Mouse (Mus musculus) neutrophil, adult 59 days (primary cell): ENCODE results near the gene Eif4b. TPM values are rescaled to one million over a fixed set of nuclear protein-coding genes. Genes with fewer than 3 reads are reported as not detected.

Source experiments
- total RNA-seq, 2 experiments: library from RNA; stranded (reverse); gene quantifications; 1 replicate in 1 of 2; 2 replicates in 1 of 2; pipeline ENCODE4 v1.2.4; 2023

The Eif4b gene
- total RNA-seq: 100 to 1,000 TPM; 127 to 136 TPM

DNA sequence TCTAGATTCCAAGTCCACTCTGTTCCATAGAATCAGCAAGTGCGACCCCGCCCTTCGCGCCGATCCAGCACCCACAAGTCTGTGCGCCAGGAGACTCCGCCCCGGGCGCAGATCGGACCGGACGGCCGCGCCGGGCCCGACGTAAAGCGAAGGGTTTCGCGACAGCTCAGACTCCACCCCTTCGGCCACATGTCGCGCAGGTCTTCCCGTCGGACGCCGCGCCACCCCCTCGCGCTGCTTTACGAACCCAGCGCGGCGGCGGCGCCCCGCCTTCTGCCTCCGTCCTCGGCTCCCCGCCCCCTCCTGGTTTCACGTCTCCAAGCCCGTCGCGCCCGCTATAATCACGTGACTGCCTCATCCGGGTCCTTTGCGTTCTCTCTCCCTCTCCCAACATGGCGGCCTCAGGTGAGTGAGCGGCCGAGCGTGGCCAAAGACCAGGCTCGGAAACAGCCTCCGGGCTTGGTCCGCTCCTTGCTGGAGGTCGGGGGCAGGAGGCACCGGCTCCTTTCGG is at the start of gene Eif4b:
Gene Eif4b (plus strand): TSS at position 215 of the 511 bp plus-strand sequence.

DNA sequence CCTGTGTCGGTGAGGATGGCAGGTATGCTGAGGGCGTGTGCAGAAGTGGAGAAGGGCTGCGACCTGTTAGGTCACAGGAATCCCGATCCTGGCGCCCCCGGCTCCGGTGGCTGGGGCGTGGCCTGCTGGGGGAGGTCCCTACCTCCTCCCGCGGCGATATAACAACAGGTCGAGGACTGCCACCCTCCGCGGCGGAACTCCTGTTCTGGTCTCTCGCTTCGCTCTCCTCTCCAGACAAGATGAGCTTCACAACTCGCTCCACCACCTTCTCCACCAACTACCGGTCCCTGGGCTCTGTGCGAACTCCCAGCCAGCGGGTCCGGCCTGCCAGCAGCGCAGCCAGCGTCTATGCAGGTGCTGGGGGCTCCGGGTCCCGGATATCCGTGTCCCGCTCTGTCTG is 45.5 kb upstream of the Eif4b start, which contains the start of gene Krt18:
Gene Krt18 (plus strand): TSS at position 141 of the 400 bp plus-strand sequence.

DNA sequence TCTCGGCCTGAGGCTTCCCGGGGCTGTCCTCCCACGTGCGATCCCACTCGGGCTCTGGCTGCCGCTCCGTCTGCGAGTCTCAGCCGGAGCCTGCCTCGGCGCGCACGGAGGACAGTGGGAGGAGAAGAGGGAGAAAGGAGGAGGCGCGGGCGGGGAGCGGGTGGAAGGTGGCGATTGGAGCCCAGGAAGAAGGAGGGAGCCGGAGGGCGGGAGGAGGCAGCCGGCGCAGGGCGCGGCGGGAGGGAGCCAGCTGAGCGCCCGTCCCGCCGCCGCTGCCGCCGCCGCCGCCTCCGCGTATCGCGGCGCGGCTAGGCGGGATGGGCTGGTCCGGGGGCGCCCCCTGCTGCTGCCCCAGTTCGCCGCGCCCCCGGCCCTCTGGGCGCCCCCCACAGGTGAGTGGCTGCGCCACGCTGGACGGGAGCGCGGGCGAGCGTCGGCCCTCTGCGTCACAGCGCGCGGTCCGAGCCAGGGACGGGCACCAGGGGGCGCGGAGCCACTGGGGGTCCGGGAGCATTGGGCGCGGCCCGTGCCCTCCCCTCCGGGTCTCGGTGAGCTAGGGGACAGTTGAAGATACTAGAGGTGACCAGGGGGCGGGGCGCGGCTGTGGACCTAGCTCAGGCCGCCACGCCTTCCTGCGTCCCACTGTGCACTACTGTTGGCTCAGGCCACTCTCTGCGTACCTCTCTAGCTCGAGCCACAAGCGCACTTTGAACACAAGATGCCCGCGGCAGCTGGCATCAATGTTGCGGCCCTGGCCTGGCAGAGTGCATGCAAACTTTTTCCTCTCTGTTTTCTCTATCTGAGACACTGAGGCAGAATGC is 26.8 kb downstream of the Eif4b start, which contains the start of gene Tns2:
Gene Tns2 (plus strand): TSS at position 253 of the 821 bp plus-strand sequence.

GRCm38 (mm10) chr15:102136129-102136758 is 62.7 kb downstream of the Eif4b start, which contains the start of gene Spryd3:
TSS of gene Spryd3 (minus strand) at chr15:102136234.

DNA sequence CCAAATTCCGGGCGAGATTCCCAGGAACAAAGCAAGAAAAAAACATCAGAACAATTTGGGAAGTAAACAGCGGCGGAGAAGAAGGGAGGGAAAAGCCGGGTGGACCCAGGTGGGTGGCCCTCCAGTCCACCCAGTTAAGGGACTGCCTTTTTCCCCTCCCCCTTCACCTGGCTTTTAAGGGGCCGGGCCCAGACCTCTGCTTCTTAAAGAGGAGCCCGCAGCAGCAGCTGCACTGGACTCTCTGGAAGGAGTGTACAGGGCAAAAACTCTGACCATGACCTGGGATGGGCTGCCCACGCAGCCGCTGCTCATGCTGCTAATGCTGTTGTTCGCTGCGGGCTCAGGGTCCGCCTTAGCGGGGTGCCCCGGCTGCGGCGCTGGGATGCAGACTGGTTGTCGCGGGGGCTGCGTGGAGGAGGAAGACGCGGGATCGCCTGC is 70.7 kb downstream of the Eif4b start, which contains the start of gene Igfbp6:
Gene Igfbp6 (plus strand): TSS at position 89 of the 438 bp plus-strand sequence.

Other genes with a start within 250 kb of the Eif4b start
- not detected for gene Krt1, start 223.0 kb upstream of the Eif4b start, total RNA-seq
- gene Krt77, start 204.1 kb upstream of the Eif4b start, total RNA-seq: not detected
- gene Krt76, start 180.9 kb upstream of the Eif4b start, total RNA-seq: not detected
- gene Krt4, start 149.0 kb upstream of the Eif4b start, total RNA-seq: not detected
- gene Krt79, start 133.4 kb upstream of the Eif4b start, total RNA-seq: not detected
- gene Krt78, start 119.5 kb upstream of the Eif4b start, total RNA-seq: not detected
- not detected for gene Krt8, start 69.3 kb upstream of the Eif4b start, total RNA-seq
- under 1 TPM; 0.26 to 0.73 TPM for gene Krt18, start 45.6 kb upstream of the Eif4b start, total RNA-seq
- gene Tns2, start 26.6 kb downstream of the Eif4b start, total RNA-seq: 1 to 10 TPM; 1.4 TPM
- 10 to 100 TPM; 21.7 to 27.2 TPM for gene Spryd3, start 62.5 kb downstream of the Eif4b start, total RNA-seq
- not detected for gene Igfbp6, start 70.6 kb downstream of the Eif4b start, total RNA-seq
- under 1 TPM; 0.62 to 0.87 TPM for gene Soat2, start 76.8 kb downstream of the Eif4b start, total RNA-seq
- 10 to 100 TPM; 78.9 to 84.1 TPM for gene Zfp740, start 129.5 kb downstream of the Eif4b start, total RNA-seq
- gene Csad, start 131.0 kb downstream of the Eif4b start, total RNA-seq: 10 to 100 TPM; 21.4 to 23.3 TPM
- gene Itgb7, start 158.2 kb downstream of the Eif4b start, total RNA-seq: 100 to 1,000 TPM; 191 to 291 TPM
- 10 to 100 TPM; 37.8 to 49.0 TPM for gene Rarg, start 183.7 kb downstream of the Eif4b start, total RNA-seq
- not detected for gene Gm9918, start 196.8 kb downstream of the Eif4b start, total RNA-seq
- gene Mfsd5, start 205.7 kb downstream of the Eif4b start, total RNA-seq: 10 to 100 TPM; 34.7 to 40.2 TPM
- gene Espl1, start 222.5 kb downstream of the Eif4b start, total RNA-seq: 10 to 100 TPM; 37.9 to 49.1 TPM